Mouse (Mus musculus) cerebellum, adult 2 months (tissue): Measurements from ENCODE around the gene Pik3ap1. TPM values are rescaled to one million over a fixed set of nuclear protein-coding genes. Genes with fewer than 3 reads are reported as not detected.

Experiments used
- DNase-seq, 2 experiments: peaks; one replicate each; pipeline ENCODE4 v3.0.0; 2021
- H3K27ac ChIP-seq: fragments of 200-500 bp; 2 replicates; pipeline ENCODE4 v1.5.1; 2012; ENCODE audit warnings: low read length, control low read depth, inconsistent platforms; ENCODE audit not compliant: insufficient read depth
- H3K27me3 ChIP-seq: fragments of 200-500 bp; 2 replicates; pipeline ENCODE4 v1.6.1; 2012; ENCODE audit warnings: inconsistent platforms, mild to moderate bottlenecking, low read length, moderate library complexity; ENCODE audit not compliant: control insufficient read depth, insufficient read depth
- H3K4me1 ChIP-seq: fragments of 200-500 bp; 2 replicates; pipeline ENCODE4 v1.6.1; 2011; ENCODE audit warnings: low read length; ENCODE audit not compliant: control insufficient read depth, insufficient read depth
- H3K4me3 ChIP-seq: fragments of 200-500 bp; replicated peaks from 2 replicates; pipeline ENCODE3; 2011; ENCODE audit warnings: mild to moderate bottlenecking, low read depth, low read length, control low read depth; ENCODE audit not compliant: insufficient read depth
- CTCF ChIP-seq: fragments of 200-500 bp; IDR thresholded peaks from 2 replicates; pipeline ENCODE4 v1.5.1; 2011; ENCODE audit warnings: low read depth, mild to moderate bottlenecking, control low read depth, low read length, moderate library complexity, borderline replicate concordance; ENCODE audit not compliant: insufficient read depth
- POLR2A ChIP-seq: fragments of 200-500 bp; IDR thresholded peaks from 2 replicates; pipeline ENCODE4 v1.6.1; 2011; ENCODE audit warnings: low read length, control low read depth, borderline replicate concordance; ENCODE audit not compliant: insufficient read depth
- WGBS: fragments of 180-500 bp; shearing (Covaris S2); methylation state at CpG from one replicate; pipeline ENCODE4 v1.1.7; 2018; 5-methylcytosine and 5-hydroxymethylcytosine counted together
- polyA plus RNA-seq: library from polyadenylated mRNA; depleted of rRNA; stranded (reverse); fragments of >200 nt; gene quantifications from 2 replicates; pipeline ENCODE4 v1.2.3, GENCODE M21; 2012

Gene Pik3ap1
- polyA plus RNA-seq, 1 experiment = 0.70 TPM

DNA sequence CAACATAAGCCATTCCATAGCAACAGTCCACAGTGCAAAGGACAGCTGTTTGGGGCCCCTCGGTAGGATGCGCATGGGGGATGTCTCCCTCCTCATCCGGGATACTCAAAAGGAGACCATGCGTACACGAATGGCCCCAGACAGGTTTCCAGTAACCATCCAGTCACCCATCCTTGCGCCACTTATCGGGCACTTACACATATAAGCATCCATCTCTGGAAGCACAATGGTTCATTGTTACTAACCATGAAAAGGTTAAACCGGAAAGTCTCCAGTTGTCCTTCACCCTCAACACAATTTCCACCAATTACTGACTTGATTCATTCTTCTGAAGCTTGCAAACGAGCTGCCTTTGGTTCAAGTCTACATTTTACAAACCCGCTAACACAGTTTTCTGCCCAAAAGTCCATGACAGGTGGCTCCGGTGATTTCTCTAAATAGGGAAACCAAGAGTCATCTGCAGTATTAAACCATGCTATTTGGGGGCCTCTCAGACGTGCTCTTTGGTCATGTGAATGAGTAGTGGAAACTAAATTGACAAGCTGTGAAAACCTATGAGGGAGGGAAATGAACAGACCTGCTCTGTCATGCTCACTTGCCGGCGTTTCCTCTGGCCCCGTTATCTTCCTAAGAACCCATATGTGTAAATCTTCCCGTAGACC is 18.6 kb downstream of the Pik3ap1 start:
- Histone ChIP-seq H3K4me1 (no peaks in the 10 kb centered on the region), H3K27me3 (no peaks in the 10 kb centered on the region; the same call in 1 of the 2 replicates), H3K27ac (no peak overlapping the region), H3K4me3 (no peak overlapping the region)
- no peak for TF ChIP-seq CTCF
- TF ChIP-seq POLR2A = no peak
- DNase-seq = no peak
- 87% methylated on average over 16 of the region's 16 CpGs for WGBS

DNA sequence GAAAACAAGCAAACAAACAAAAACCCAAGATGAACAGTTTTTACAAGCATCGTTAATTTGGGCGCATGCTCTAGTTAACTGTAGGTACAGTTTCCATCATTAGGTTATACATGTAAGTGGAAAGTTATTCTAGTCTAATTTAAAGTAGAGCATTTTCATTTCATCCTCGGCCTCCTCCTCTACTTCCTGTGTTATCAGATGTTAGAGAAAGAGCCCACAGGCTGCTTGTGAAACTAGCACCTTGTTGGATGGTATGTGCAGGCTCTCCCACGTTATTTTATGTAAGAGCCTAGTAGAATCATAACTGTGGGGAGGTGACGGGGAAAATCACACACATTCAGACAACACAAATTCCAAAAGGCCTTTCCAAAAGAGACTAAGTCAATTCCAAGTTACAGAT is 19.3 kb downstream of the Pik3ap1 start:
- 85% methylated on average over 5 of the region's 5 CpGs for WGBS
- TF ChIP-seq CTCF (no peak), POLR2A (no peak)

DNA sequence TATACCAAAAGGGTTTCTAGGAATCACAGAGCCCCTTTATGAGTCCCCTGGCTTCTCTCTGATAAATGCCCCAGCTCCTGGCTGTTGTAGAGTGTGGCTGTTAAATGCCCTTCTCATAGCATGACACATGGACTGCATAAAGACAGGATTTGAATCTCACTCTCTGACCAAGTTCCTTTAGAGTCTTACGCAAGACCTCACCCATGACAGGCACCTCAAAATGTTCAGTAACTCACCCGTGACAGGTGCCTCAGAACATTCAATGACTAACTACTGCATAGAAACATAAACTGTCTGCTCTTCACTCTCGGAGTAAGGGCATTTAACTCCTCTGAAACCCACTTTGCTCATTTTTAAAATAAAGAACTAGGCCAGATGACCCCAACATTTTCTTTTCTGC is 20.4 kb downstream of the Pik3ap1 start:
- Histone ChIP-seq H3K27me3 (no peaks in the 10 kb centered on the region; the same call in 1 of the 2 replicates), H3K4me1 (no peaks in the 10 kb centered on the region), H3K27ac (no peak overlapping the region), H3K4me3 (no peak overlapping the region)
- WGBS = 83% methylated on average over 3 of the region's 3 CpGs
- no peak for DNase-seq
- TF ChIP-seq POLR2A = no peak
- no peak for TF ChIP-seq CTCF

More for the DNA sequence above, 19.3 kb downstream of the Pik3ap1 start:
- Histone ChIP-seq H3K4me3 (no peak overlapping the region), H3K4me1 (no peaks in the 10 kb centered on the region), H3K27me3 (no peaks in the 10 kb centered on the region; the same call in 1 of the 2 replicates), H3K27ac (no peak overlapping the region)
- no peak for DNase-seq

DNA sequence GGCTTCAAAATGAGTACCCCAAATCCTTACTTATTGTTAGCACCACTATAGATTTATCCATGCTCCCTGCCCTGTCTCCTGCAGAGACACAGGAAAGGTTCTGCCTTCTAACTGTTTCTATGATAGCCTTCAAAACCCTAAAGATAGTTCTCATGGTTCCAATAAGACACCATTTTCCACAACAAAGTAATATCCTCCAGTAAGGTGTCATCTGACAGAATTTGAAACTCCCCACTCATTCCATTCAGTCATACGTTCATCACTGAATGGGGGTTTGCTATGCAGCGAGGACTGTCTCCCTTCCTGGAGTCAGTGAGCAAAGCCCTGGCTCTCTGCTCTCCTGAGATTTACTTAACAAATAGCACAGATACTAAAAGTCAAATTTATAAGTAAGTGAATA is 21.9 kb downstream of the Pik3ap1 start:
- TF ChIP-seq CTCF (no peak), POLR2A (no peak)
- Histone ChIP-seq H3K4me3 (no peak overlapping the region), H3K27me3 (no peaks in the 10 kb centered on the region; the same call in 1 of the 2 replicates), H3K27ac (no peak overlapping the region), H3K4me1 (no peaks in the 10 kb centered on the region)
- WGBS = 75% methylated on average over 2 of the region's 2 CpGs
- DNase-seq = no peak

DNA sequence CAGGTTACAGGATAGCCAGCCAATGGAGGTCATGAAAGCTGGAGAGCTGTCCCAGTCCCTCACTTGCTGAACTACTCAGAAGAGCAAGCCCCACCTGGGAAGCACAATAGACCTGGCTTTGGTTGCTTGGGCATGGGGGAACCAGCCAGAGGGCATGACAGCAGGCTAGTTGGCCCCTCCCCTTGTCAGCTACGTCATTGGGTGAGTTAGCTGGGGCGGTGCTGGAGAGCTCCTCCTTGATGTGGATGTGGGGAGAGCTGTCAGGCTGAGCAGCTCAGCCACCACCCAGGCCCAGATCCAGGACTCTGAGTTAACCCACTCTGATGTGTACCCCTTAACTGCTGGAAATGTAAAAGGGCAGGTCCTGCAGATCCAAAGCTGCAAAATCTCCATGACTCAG is 24.4 kb downstream of the Pik3ap1 start:
- TF ChIP-seq POLR2A (no peak), CTCF (no peak)
- Histone ChIP-seq H3K4me3 (no peak overlapping the region), H3K27ac (no peak overlapping the region), H3K4me1 (no peaks in the 10 kb centered on the region), H3K27me3 (no peaks in the 10 kb centered on the region; the same call in 1 of the 2 replicates)
- WGBS = 19% methylated on average over 2 of the region's 2 CpGs
- DNase-seq = no peak

DNA sequence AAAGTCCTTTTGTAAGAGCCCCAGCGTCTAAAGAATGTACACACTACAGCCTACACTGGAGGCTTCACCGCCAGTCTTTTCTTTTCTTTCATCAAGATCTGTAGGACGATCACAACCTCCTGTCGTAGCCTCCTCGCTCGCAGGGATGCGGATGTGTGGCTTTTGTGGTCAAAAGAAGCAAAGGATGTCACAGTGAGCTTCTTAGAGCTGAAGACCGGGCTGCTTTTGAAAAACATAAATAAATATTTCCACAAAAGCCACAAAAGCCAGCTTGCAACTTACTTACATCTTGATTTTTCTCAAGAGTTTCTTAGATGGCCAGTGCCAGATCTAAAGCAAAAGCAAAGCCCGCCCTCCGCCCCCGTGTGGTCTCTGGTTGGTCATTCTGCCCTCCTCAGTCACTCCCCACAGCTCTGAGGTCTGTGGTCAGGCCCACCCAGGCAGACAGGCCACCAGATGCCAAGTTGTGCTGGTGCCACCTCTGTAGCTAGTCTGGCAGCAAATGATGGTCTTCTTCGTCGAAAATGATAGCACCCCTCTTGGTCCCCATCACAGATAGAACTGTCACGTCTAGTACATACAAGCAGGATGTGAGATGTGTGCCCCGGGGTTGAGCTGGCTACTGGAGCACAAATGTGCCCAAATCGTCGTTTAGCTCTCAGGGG is 30.5 kb downstream of the Pik3ap1 start:
- TF ChIP-seq CTCF = no peak
- TF ChIP-seq POLR2A = no peak

DNA sequence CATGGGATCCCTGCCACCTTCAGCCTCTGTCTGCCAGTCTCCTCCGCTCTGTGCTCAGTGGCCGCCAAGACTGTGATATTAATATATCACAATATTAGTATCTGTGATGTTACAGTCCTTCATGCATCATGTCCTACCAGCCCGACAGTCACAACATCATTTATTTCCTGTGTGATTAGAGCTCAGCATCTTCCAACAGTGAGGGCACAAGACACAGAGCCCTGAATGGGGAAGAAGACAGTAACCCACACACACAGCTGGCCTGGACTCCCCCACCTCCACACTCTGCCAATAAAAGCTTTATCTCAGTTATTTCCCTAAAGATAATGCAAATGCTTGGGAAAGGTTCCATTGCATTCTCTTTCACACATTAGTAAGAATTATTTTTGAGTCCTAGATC is 35.3 kb downstream of the Pik3ap1 start:
- no peak for TF ChIP-seq CTCF
- TF ChIP-seq POLR2A = no peak
- Histone ChIP-seq H3K4me1 (no peaks in the 10 kb centered on the region), H3K4me3 (no peak overlapping the region), H3K27me3 (no peaks in the 10 kb centered on the region; the same call in 1 of the 2 replicates), H3K27ac (no peak overlapping the region)
- no peak for DNase-seq
- 92% methylated on average over 3 of the region's 3 CpGs for WGBS

More for the DNA sequence above, 30.5 kb downstream of the Pik3ap1 start:
- WGBS = 71% methylated on average over 17 of the region's 17 CpGs
- Histone ChIP-seq H3K27me3 (no peaks in the 10 kb centered on the region), H3K4me3 (no peak overlapping the region), H3K4me1 (no peaks in the 10 kb centered on the region), H3K27ac (no peak overlapping the region)
- DNase-seq = no peak

DNA sequence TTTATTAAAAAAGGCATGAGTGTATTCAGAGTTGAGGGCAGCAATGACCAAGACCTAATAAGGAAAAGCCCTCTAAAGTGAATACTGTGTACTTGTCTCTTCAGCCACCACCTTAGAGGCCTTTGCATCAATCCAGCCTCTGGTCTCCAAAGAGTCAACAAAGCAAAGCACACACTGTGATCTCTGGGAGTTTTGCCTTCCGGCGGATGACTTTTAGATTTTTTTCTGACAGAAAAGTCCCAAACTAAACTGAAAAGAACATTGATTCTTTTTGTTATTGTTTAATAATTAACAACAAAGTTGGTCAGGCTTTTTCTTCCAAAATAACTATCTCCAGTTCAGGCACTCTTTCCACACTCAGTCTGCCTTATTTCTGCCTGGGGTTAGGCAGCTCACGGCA is 36.7 kb downstream of the Pik3ap1 start:
- Histone ChIP-seq H3K4me1 (no peaks in the 10 kb centered on the region), H3K27ac (no peak overlapping the region), H3K4me3 (no peak overlapping the region), H3K27me3 (no peaks in the 10 kb centered on the region; the same call in 1 of the 2 replicates)
- TF ChIP-seq CTCF (no peak), POLR2A (no peak)
- no peak for DNase-seq
- WGBS = 90% methylated on average over 3 of the region's 3 CpGs
